Mouse (Mus musculus) spleen, adult 2 months (tissue): ENCODE results near the gene 1110051M20Rik. TPM values are rescaled to one million over a fixed set of nuclear protein-coding genes. Genes with fewer than 3 reads are reported as not detected.

Source experiments
- DNase-seq, 2 experiments: peaks; one replicate each; pipeline versions ENCODE4 v3.0.0 to v3.0.0-alpha.2; 2012 to 2021; ENCODE audit warnings: low spot score in 2 of 2, low read depth in 1 of 2
- H3K27ac ChIP-seq: fragments of 200-500 bp; 2 replicates; pipeline ENCODE4 v1.5.1; 2012; ENCODE audit warnings: low read length, inconsistent platforms; ENCODE audit not compliant: insufficient read depth
- H3K27me3 ChIP-seq: fragments of 200-500 bp; 2 replicates; pipeline ENCODE4 v1.6.1; 2012; ENCODE audit warnings: mild to moderate bottlenecking, moderate library complexity, low read length, inconsistent platforms; ENCODE audit not compliant: control insufficient read depth, insufficient read depth
- H3K36me3 ChIP-seq: fragments of 200-500 bp; 2 replicates; pipeline ENCODE4 v1.6.1; 2012; ENCODE audit warnings: mild to moderate bottlenecking, low read length, inconsistent platforms; ENCODE audit not compliant: control insufficient read depth, insufficient read depth
- H3K4me1 ChIP-seq: fragments of 200-500 bp; 2 replicates; pipeline ENCODE4 v1.6.1; 2011; ENCODE audit warnings: inconsistent platforms; ENCODE audit not compliant: control insufficient read depth, insufficient read depth, insufficient read length
- H3K4me3 ChIP-seq: fragments of 200-500 bp; 2 replicates; pipeline ENCODE4 v1.5.1; 2011; ENCODE audit warnings: mild to moderate bottlenecking, inconsistent platforms; ENCODE audit not compliant: insufficient read depth, insufficient read length; ENCODE audit errors: extremely low read depth
- CTCF ChIP-seq: fragments of 200-500 bp; IDR thresholded peaks from 2 replicates; pipeline ENCODE4 v1.5.1; 2011; ENCODE audit warnings: mild to moderate bottlenecking, inconsistent platforms; ENCODE audit not compliant: insufficient read depth, insufficient read length, insufficient replicate concordance; ENCODE audit errors: extremely low read depth
- POLR2A ChIP-seq: fragments of 200-500 bp; IDR thresholded peaks from 2 replicates; pipeline ENCODE4 v1.6.1; 2011; ENCODE audit warnings: low read depth, low read length, inconsistent platforms
- WGBS: fragments of 180-500 bp; shearing (Covaris S2); methylation state at CpG from one replicate; pipeline ENCODE4 v1.1.7; 2018; 5-methylcytosine and 5-hydroxymethylcytosine counted together
- polyA plus RNA-seq: library from polyadenylated mRNA; depleted of rRNA; stranded (reverse); fragments of >200 nt; gene quantifications from 2 replicates; pipeline ENCODE4 v1.2.3, GENCODE M21; 2012

Gene 1110051M20Rik
- polyA plus RNA-seq, 1 experiment: 5.6 TPM

DNA sequence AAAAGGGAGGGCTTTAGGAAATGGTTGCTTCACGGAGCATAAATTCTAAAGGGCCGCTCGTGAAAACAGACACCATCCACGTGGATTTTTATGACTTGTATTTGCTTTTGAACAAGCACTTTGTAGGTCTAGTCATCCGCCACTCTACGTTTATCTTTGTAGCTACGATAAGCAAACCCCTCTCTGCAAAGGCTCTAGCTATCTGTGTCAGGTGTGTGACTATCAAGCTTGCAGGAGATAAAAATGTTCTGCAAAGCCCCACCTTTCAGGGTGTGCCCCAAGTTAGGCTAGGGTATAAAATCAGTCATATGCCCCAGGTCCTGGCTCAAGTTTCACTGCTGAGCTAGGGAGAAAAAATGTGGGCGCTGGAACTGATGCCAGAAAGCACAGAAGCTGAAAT lies 8.2 kb upstream of the 1110051M20Rik start:
- H3K27ac ChIP-seq: no peak overlapping the region

DNA sequence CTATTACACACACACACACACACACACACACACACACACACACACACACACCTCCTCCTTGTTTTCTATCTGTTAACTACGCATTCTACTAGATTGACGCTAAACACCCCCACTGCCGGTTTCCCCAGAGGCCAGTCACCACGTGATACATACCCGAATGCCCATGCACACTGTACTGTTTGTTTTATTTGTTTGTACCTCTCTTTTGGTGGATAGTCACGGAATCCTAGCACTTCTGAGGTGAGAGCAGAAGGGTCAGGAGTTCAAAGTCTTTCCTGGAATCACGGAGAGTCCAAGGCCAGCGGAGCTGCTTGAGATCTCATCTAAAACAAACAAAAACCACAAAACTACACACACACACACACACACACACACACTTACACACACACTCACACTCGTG lies 5.8 kb upstream of the 1110051M20Rik start:
- TF ChIP-seq POLR2A (no peak), CTCF (no peak)
- DNase-seq: no peak
- H3K36me3 ChIP-seq: no peaks in the 10 kb centered on the region
- no peak overlapping the region for H3K4me3 ChIP-seq
- 0 out of 2 replicates have a peak, but pooled peaks cover under 1% of the 10 kb centered on the region for H3K27me3 ChIP-seq
- WGBS: 77% methylated on average over 9 of the region's 9 CpGs
- H3K4me1 ChIP-seq: no peaks in the 10 kb centered on the region
- no peak overlapping the region for H3K27ac ChIP-seq

More for the DNA sequence above, 8.2 kb upstream of the 1110051M20Rik start:
- H3K4me3 ChIP-seq: no peak overlapping the region
- H3K4me1 ChIP-seq: peaks cover 1% of the 10 kb centered on the region
- H3K27me3 ChIP-seq: peaks cover 10% of the 10 kb centered on the region
- H3K36me3 ChIP-seq: no peaks in the 10 kb centered on the region
- TF ChIP-seq CTCF: no peak
- TF ChIP-seq POLR2A: no peak
- DNase-seq: no peak
- 79% methylated on average over 8 of the region's 8 CpGs for WGBS

DNA sequence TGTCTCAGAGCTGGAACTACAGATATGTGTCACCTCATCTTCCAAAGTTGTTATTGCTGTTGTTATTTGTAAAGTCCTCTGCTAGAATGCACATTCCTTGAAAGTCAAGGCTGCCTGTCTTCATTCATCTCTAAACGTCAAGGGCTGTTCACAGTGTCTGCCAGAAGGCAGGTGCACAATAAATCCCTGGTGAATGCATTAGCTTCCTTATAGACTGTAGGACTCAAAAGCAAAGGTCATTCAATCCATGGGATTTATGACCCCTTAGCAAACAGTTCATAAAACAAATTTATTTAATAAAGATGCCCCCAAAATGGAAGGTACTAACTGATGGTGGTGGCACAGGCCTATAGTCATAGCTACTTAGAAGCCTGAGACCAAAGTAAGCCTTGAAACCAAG lies 5.2 kb upstream of the 1110051M20Rik start:
- Histone ChIP-seq H3K27me3 (no peaks in the 10 kb centered on the region), H3K27ac (no peak overlapping the region), H3K36me3 (no peaks in the 10 kb centered on the region), H3K4me3 (no peak overlapping the region), H3K4me1 (no peaks in the 10 kb centered on the region)
- DNase-seq: no peak
- 83% methylated on average over 1 of the region's 1 CpGs for WGBS
- TF ChIP-seq CTCF (no peak), POLR2A (no peak)

DNA sequence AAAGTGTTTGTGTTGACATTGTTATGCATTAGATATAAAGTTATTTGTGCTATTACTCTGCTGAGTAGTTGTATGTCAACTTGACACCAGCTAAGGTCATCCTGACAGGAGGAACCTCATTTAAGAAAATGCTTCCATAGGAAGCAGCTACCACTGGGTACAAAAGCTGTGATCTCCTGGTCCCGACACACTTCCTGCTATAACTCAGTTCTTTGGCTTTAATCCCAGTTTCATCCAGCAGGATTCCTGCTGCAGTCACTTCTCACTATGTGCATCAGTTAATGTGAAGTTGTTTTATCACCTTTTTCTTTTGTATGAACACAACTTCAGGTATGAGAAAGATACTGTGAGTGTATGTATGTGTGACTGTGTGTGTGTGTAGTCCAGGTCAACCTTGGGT lies 2.3 kb downstream of the 1110051M20Rik start:
- H3K4me1 ChIP-seq: no peaks in the 10 kb centered on the region
- H3K4me3 ChIP-seq: no peak overlapping the region
- 78% methylated on average over 1 of the region's 1 CpGs for WGBS
- no peaks in the 10 kb centered on the region for H3K36me3 ChIP-seq
- no peaks in the 10 kb centered on the region for H3K27me3 ChIP-seq
- no peak for TF ChIP-seq POLR2A
- TF ChIP-seq CTCF: no peak
- DNase-seq: no peak
- no peak overlapping the region for H3K27ac ChIP-seq

DNA sequence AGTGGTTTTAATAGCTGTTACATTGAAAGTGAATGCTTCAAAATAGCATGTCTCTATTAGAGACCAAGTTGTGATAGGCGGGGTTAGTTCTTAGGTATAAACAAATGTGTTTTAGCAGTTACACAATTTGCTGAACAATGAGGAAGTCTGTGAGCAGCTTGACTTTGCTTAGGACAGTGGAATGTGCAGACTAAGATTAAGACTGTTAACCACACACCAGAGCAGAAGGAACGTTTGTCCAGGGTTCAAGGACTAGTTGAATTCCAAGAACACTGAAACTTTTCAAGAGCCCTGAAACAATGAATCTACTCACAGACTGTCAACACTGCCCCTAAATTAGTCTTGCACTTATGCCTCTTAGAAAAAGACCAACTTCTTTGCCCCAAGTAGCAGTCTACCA lies 2.8 kb downstream of the 1110051M20Rik start:
- no peak overlapping the region for H3K27ac ChIP-seq
- H3K4me1 ChIP-seq: no peaks in the 10 kb centered on the region
- no peaks in the 10 kb centered on the region for H3K36me3 ChIP-seq
- H3K27me3 ChIP-seq: no peaks in the 10 kb centered on the region
- no peak for TF ChIP-seq CTCF
- no peak for TF ChIP-seq POLR2A
- no peak overlapping the region for H3K4me3 ChIP-seq
- no peak for DNase-seq
- WGBS: 66% methylated on average over 2 of the region's 2 CpGs

DNA sequence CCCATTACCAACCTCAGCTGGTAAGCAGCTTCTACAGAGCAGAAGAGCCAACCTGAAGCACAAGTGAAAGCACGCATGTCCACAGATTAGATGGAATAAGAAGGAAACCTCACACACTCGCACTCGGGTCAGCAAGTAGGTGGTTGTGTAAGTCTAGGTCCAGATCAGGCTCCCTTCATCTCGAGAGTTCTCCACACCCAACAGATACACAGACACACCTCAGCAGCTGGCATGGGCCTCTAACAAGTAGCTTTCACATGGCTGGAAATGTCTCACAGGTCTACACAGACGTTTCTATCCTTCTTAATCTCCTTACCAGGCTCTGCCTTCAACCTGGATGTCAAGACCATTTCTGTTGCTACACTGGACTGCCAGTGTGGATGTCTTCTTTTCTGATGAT lies 3.8 kb downstream of the 1110051M20Rik start:
- H3K36me3 ChIP-seq: no peaks in the 10 kb centered on the region
- DNase-seq: no peak
- TF ChIP-seq POLR2A (no peak), CTCF (no peak)
- H3K27ac ChIP-seq: no peak overlapping the region
- H3K4me1 ChIP-seq: no peaks in the 10 kb centered on the region
- 86% methylated on average over 5 of the region's 5 CpGs for WGBS
- no peak overlapping the region for H3K4me3 ChIP-seq
- H3K27me3 ChIP-seq: no peaks in the 10 kb centered on the region

DNA sequence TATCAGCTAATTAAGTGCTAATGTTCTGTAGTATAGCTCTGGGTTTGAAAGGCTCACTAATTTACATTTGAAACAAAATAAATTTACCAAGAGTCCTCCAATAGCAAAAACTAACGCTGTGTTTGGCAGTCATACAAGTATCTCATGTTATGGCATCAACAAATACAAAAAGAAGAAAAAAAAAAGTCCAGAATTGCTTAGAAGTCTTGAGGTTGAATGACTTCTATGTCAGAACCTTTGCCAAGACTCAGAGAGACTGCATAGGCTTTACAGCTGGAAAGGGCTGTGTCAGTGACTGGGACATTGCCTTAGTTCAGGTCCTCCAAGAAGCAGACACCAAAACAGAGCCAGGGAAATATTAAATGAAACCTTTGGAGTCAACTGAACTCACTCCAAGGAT lies 4.6 kb downstream of the 1110051M20Rik start:
- no peak for DNase-seq
- TF ChIP-seq CTCF: no peak
- no peak for TF ChIP-seq POLR2A
- H3K36me3 ChIP-seq: no peaks in the 10 kb centered on the region
- 82% methylated on average over 1 of the region's 1 CpGs for WGBS
- H3K27ac ChIP-seq: no peak overlapping the region
- no peaks in the 10 kb centered on the region for H3K27me3 ChIP-seq
- no peaks in the 10 kb centered on the region for H3K4me1 ChIP-seq
- no peak overlapping the region for H3K4me3 ChIP-seq
